Mouse (Mus musculus) hindbrain, embryonic 13.5 days (tissue): ENCODE measurements around the gene Lhb. TPM values are rescaled to one million over a fixed set of nuclear protein-coding genes. Genes with fewer than 3 reads are reported as not detected.

ENCODE experiments used
- ATAC-seq: fragments of 200-750 bp; cut with Nextera tagmentation; 2 replicates; pipeline ENCODE4 v1.8.0; 2017; ENCODE audit warnings: moderate TSS enrichment; ENCODE audit not compliant: low FRiP score
- H3K27ac ChIP-seq: fragments of 300-500 bp; sonication (generic); 2 replicates; pipeline ENCODE4 v1.5.1; 2015; ENCODE audit warnings: inconsistent platforms, mild to moderate bottlenecking, moderate library complexity
- H3K27me3 ChIP-seq: fragments of 300-500 bp; sonication (generic); 2 replicates; pipeline ENCODE4 v1.6.1; 2015; ENCODE audit warnings: mild to moderate bottlenecking, inconsistent platforms
- H3K36me3 ChIP-seq: fragments of 300-500 bp; sonication (generic); 2 replicates; pipeline ENCODE4 v1.6.1; 2015; ENCODE audit warnings: mild to moderate bottlenecking, inconsistent platforms
- H3K4me1 ChIP-seq: fragments of 300-500 bp; sonication (generic); replicated peaks from 2 replicates; pipeline ENCODE4 v1.6.1; 2015; ENCODE audit warnings: inconsistent platforms
- H3K4me2 ChIP-seq: fragments of 300-500 bp; sonication (generic); 2 replicates; pipeline ENCODE4 v1.6.1; 2015; ENCODE audit warnings: inconsistent platforms, mild to moderate bottlenecking, moderate library complexity
- H3K4me3 ChIP-seq: fragments of 300-500 bp; sonication (generic); 2 replicates; pipeline ENCODE4 v1.5.1; 2015; ENCODE audit warnings: mild to moderate bottlenecking, inconsistent platforms
- H3K9ac ChIP-seq: fragments of 300-500 bp; sonication (generic); 2 replicates; pipeline ENCODE4 v1.6.1; 2015; ENCODE audit warnings: mild to moderate bottlenecking, inconsistent platforms
- H3K9me3 ChIP-seq: fragments of 300-500 bp; sonication (generic); 2 replicates; pipeline ENCODE4 v1.6.1; 2016; ENCODE audit warnings: inconsistent platforms
- WGBS: fragments of 180-500 bp; shearing (Covaris S2); methylation state at CpG from one replicate; pipeline ENCODE4 v1.1.7; 2015; 5-methylcytosine and 5-hydroxymethylcytosine counted together
- microRNA-seq: library from miRNA; unstranded; fragments of <30 nt; microRNA quantifications from one replicate; pipeline ENCODE4, GENCODE M21; 2016
- polyA plus RNA-seq: library from polyadenylated mRNA; unstranded; fragments of >200 nt; fragmentation: Nextera tagmentation; extraction: Ambion mirVana; gene quantifications from 2 replicates; pipeline ENCODE4 v1.2.1, GENCODE M21; 2015

The Lhb gene
- polyA plus RNA-seq, 1 experiment from 2014 or later: 2.5 TPM

- WGBS: 37% methylated on average over 7 of the region's 7 CpGs
- no peaks in the 10 kb centered on the region for H3K27me3 ChIP-seq
- no peak; the same call in 1 of the 2 replicates for ATAC-seq
- H3K9me3 ChIP-seq: no peaks in the 10 kb centered on the region
- peaks cover 26% of the 10 kb centered on the region for H3K4me1 ChIP-seq
- H3K27ac ChIP-seq: no peak overlapping the region
- peak overlapping the region; percentile 58; the same call in 1 of the 2 replicates for H3K9ac ChIP-seq
- peak overlapping the region; percentile 78 for H3K4me3 ChIP-seq
- peak overlapping the region; percentile 96 for H3K4me2 ChIP-seq
- peaks cover 33% of the 10 kb centered on the region for H3K36me3 ChIP-seq
Measured at GRCm38 (mm10) chr7:45467090-45467670, 46.6 kb downstream of the Lhb start.

- Histone ChIP-seq H3K27ac (no peak overlapping the region), H3K27me3 (no peaks in the 10 kb centered on the region), H3K9ac (no peak overlapping the region), H3K9me3 (no peaks in the 10 kb centered on the region), H3K4me2 (no peak overlapping the region), H3K4me1 (peaks cover 8% of the 10 kb centered on the region), H3K4me3 (no peak overlapping the region), H3K36me3 (no peaks in the 10 kb centered on the region)
- 15% methylated on average over 3 of the region's 3 CpGs for WGBS
- no peak for ATAC-seq
Measured at GRCm38 (mm10) chr7:45470869-45471268, 50.2 kb downstream of the Lhb start.

Small RNA genes within 50 kb of the gene (microRNA-seq; reads per million reads assigned to microRNA genes)
- gene Gm22133: not detected

Other genes with a start within 250 kb of the Lhb start
- gene Gfy, start 241.3 kb upstream of the Lhb start, polyA plus RNA-seq: not detected in 2 replicates
- 0.66 TPM in 1 of 2 replicates, not detected in the other for gene Pth2, start 239.8 kb upstream of the Lhb start, polyA plus RNA-seq
- 0.49 and 0.54 TPM in 2 replicates for gene Ccdc155, start 215.9 kb upstream of the Lhb start, polyA plus RNA-seq
- gene Dkkl1, start 208.7 kb upstream of the Lhb start, polyA plus RNA-seq: 5.6 and 5.7 TPM in 2 replicates
- gene Tead2, start 205.1 kb upstream of the Lhb start, polyA plus RNA-seq: 78.6 and 79.2 TPM in 2 replicates
- gene Cd37, start 181.7 kb upstream of the Lhb start, polyA plus RNA-seq: 0.96 and 1.7 TPM in 2 replicates
- gene Slc6a16, start 179.7 kb upstream of the Lhb start, polyA plus RNA-seq: 0.18 and 0.38 TPM in 2 replicates
- not detected in 2 replicates for gene Slc6a21, start 143.3 kb upstream of the Lhb start, polyA plus RNA-seq
- gene Trpm4, start 87.0 kb upstream of the Lhb start, polyA plus RNA-seq: 7.3 and 8.9 TPM in 2 replicates
- 0.31 TPM in 2 replicates for gene Hrc, start 85.5 kb upstream of the Lhb start, polyA plus RNA-seq
- gene Ppfia3, start 53.8 kb upstream of the Lhb start, polyA plus RNA-seq: 19.9 and 20.7 TPM in 2 replicates
- gene Lin7b, start 50.2 kb upstream of the Lhb start, polyA plus RNA-seq: 12.5 and 13.4 TPM in 2 replicates
- gene Snrnp70, start 25.1 kb upstream of the Lhb start, polyA plus RNA-seq: 205 and 215 TPM in 2 replicates
- gene Kcna7, start 15.2 kb upstream of the Lhb start, polyA plus RNA-seq: not detected in 2 replicates
- gene Ntf5, start 7.1 kb upstream of the Lhb start, polyA plus RNA-seq: 0.10 and 0.19 TPM in 2 replicates
- 21.9 and 23.2 TPM in 2 replicates for gene Gys1, start 14.0 kb downstream of the Lhb start, polyA plus RNA-seq
- 99.9 and 110 TPM in 2 replicates for gene Ruvbl2, start 17.3 kb downstream of the Lhb start, polyA plus RNA-seq
- gene Ftl1, start 39.1 kb downstream of the Lhb start, polyA plus RNA-seq: 7,019 and 7,066 TPM in 2 replicates
- gene Bax, start 46.1 kb downstream of the Lhb start, polyA plus RNA-seq: 253 and 271 TPM in 2 replicates
- 0.13 and 0.22 TPM in 2 replicates for gene Tulp2, start 61.1 kb downstream of the Lhb start, polyA plus RNA-seq
- gene Gm45808, start 66.0 kb downstream of the Lhb start, polyA plus RNA-seq: not detected in 2 replicates
- 3.4 and 4.2 TPM in 2 replicates for gene Dhdh, start 68.0 kb downstream of the Lhb start, polyA plus RNA-seq
- gene Nucb1, start 89.6 kb downstream of the Lhb start, polyA plus RNA-seq: 120 and 121 TPM in 2 replicates
- 13.9 and 14.3 TPM in 2 replicates for gene Ppp1r15a, start 105.4 kb downstream of the Lhb start, polyA plus RNA-seq
- 2.4 and 4.3 TPM in 2 replicates for gene Plekha4, start 105.5 kb downstream of the Lhb start, polyA plus RNA-seq
- gene Hsd17b14, start 134.1 kb downstream of the Lhb start, polyA plus RNA-seq: 0.25 and 0.45 TPM in 2 replicates
- 19.8 and 20.8 TPM in 2 replicates for gene Bcat2, start 149.3 kb downstream of the Lhb start, polyA plus RNA-seq
- not detected in 2 replicates for gene Fgf21, start 194.7 kb downstream of the Lhb start, polyA plus RNA-seq
- 0.06 TPM in 1 of 2 replicates, not detected in the other for gene Fut1, start 196.5 kb downstream of the Lhb start, polyA plus RNA-seq
- gene Izumo1, start 201.0 kb downstream of the Lhb start, polyA plus RNA-seq: 0.18 TPM in 1 of 2 replicates, not detected in the other
- 12.0 and 12.7 TPM in 2 replicates for gene Rasip1, start 206.7 kb downstream of the Lhb start, polyA plus RNA-seq
- gene Mamstr, start 219.2 kb downstream of the Lhb start, polyA plus RNA-seq: 3.4 and 4.0 TPM in 2 replicates
- gene Fut2, start 245.6 kb downstream of the Lhb start, polyA plus RNA-seq: 0.09 and 0.38 TPM in 2 replicates